Mouse (Mus musculus): ENCODE data around the gene Pllp. TPM values are rescaled to one million over a fixed set of nuclear protein-coding genes. Genes with fewer than 3 reads are reported as not detected.

The Pllp gene
- polyA plus RNA-seq, 1 experiment from 2014 or later: 0.40 TPM

- no peaks in the 10 kb centered on the region for H3K4me1 ChIP-seq (replicated peaks)
Observed at GRCm38 (mm10) chr8:94682732-94683524, 13.2 kb downstream of the Pllp start.

GRCm38 (mm10) chr8:94680414-94680813, 15.7 kb downstream of the Pllp start:
- ATAC-seq (ENCODE audit: insufficient number of reproducible peaks, insufficient read depth, low FRiP score, low TSS enrichment, low read depth): no peak
- H3K4me3 ChIP-seq (replicated peaks): no peak overlapping the region
- no peaks in the 10 kb centered on the region for H3K9me3 ChIP-seq
- WGBS: 87% methylated on average over 3 of the region's 3 CpGs
- H3K4me1 ChIP-seq (replicated peaks): no peaks in the 10 kb centered on the region
- H3K27ac ChIP-seq: no peak overlapping the region
- no peaks in the 10 kb centered on the region for H3K27me3 ChIP-seq
- no peak overlapping the region for H3K9ac ChIP-seq (replicated peaks)
- H3K36me3 ChIP-seq: peaks cover 4% of the 10 kb centered on the region; the same call in 1 of the 2 replicates
- no peak overlapping the region for H3K4me2 ChIP-seq

More at GRCm38 (mm10) chr8:94682732-94683524, 13.2 kb downstream of the Pllp start:
- Histone ChIP-seq H3K36me3 (no peaks in the 10 kb centered on the region), H3K9me3 (no peaks in the 10 kb centered on the region), H3K4me3 (replicated peaks) (no peak overlapping the region), H3K9ac (replicated peaks) (no peak overlapping the region), H3K4me2 (no peak overlapping the region), H3K27me3 (no peaks in the 10 kb centered on the region), H3K27ac (no peak overlapping the region)
- no peak for ATAC-seq (ENCODE audit: insufficient number of reproducible peaks, insufficient read depth, low FRiP score, low TSS enrichment, low read depth)
- 80% methylated on average over 16 of the region's 16 CpGs for WGBS

- no peak for ATAC-seq (ENCODE audit: insufficient number of reproducible peaks, insufficient read depth, low FRiP score, low TSS enrichment, low read depth)
- H3K27ac ChIP-seq: peak overlapping the region; percentile 69; the same call in 1 of the 2 replicates
- no peak overlapping the region for H3K4me2 ChIP-seq
- WGBS: 55% methylated on average over 9 of the region's 9 CpGs
- no peaks in the 10 kb centered on the region for H3K9me3 ChIP-seq
- H3K27me3 ChIP-seq: no peaks in the 10 kb centered on the region
- no peaks in the 10 kb centered on the region for H3K4me1 ChIP-seq (replicated peaks)
- H3K4me3 ChIP-seq (replicated peaks): no peak overlapping the region
- no peak overlapping the region for H3K9ac ChIP-seq (replicated peaks)
- peaks cover 19% of the 10 kb centered on the region for H3K36me3 ChIP-seq
Observed at GRCm38 (mm10) chr8:94678582-94678981, 17.5 kb downstream of the Pllp start.

- Histone ChIP-seq H3K9ac (replicated peaks) (no peak overlapping the region), H3K4me2 (no peak overlapping the region), H3K27ac (no peak overlapping the region), H3K27me3 (no peaks in the 10 kb centered on the region), H3K4me1 (replicated peaks) (no peaks in the 10 kb centered on the region), H3K4me3 (replicated peaks) (no peak overlapping the region), H3K36me3 (peaks cover 46% of the 10 kb centered on the region), H3K9me3 (no peaks in the 10 kb centered on the region)
- WGBS: 82% methylated on average over 6 of the region's 6 CpGs
- ATAC-seq (ENCODE audit: insufficient number of reproducible peaks, insufficient read depth, low FRiP score, low TSS enrichment, low read depth): no peak
Observed at GRCm38 (mm10) chr8:94675923-94676322, 20.2 kb downstream of the Pllp start.

- Histone ChIP-seq H3K27ac (no peak overlapping the region), H3K4me2 (no peak overlapping the region), H3K9me3 (no peaks in the 10 kb centered on the region), H3K36me3 (peaks cover 59% of the 10 kb centered on the region), H3K4me3 (replicated peaks) (no peak overlapping the region), H3K9ac (replicated peaks) (no peak overlapping the region), H3K27me3 (no peaks in the 10 kb centered on the region), H3K4me1 (replicated peaks) (no peaks in the 10 kb centered on the region)
- ATAC-seq (ENCODE audit: insufficient number of reproducible peaks, insufficient read depth, low FRiP score, low TSS enrichment, low read depth): no peak
- 76% methylated on average over 5 of the region's 5 CpGs for WGBS
Observed at GRCm38 (mm10) chr8:94674384-94674783, 21.7 kb downstream of the Pllp start.

GRCm38 (mm10) chr8:94666456-94667308, 29.4 kb downstream of the Pllp start, which contains the start of gene Arl2bp:
TSS of gene Arl2bp (plus strand) at chr8:94666600.
- under 1% methylated on average over 74 of the region's 74 CpGs for WGBS
- Histone ChIP-seq H3K4me2 (peak within 1 kb of the TSS; percentile 69), H3K27me3 (no peaks in the 10 kb centered on the region), H3K9ac (replicated peaks) (peak within 1 kb of the TSS; percentile 96), H3K9me3 (no peaks in the 10 kb centered on the region), H3K4me3 (replicated peaks) (peak within 1 kb of the TSS; percentile 87), H3K4me1 (replicated peaks) (peaks cover 14% of the 10 kb centered on the region), H3K36me3 (peaks cover 38% of the 10 kb centered on the region), H3K27ac (peak within 1 kb of the TSS; percentile 89)
- ATAC-seq (ENCODE audit: insufficient number of reproducible peaks, insufficient read depth, low FRiP score, low TSS enrichment, low read depth): peak; percentile 98

GRCm38 (mm10) chr8:94664722-94665121, 31.4 kb downstream of the Pllp start:
- Histone ChIP-seq H3K9me3 (no peaks in the 10 kb centered on the region), H3K27me3 (no peaks in the 10 kb centered on the region), H3K27ac (no peak overlapping the region), H3K9ac (replicated peaks) (no peak overlapping the region), H3K4me3 (replicated peaks) (no peak overlapping the region), H3K4me2 (no peak overlapping the region), H3K4me1 (replicated peaks) (peaks cover 14% of the 10 kb centered on the region), H3K36me3 (peaks cover 32% of the 10 kb centered on the region)
- no peak for ATAC-seq (ENCODE audit: insufficient number of reproducible peaks, insufficient read depth, low FRiP score, low TSS enrichment, low read depth)
- WGBS: 75% methylated on average over 2 of the region's 2 CpGs

- H3K27me3 ChIP-seq: no peaks in the 10 kb centered on the region
- no peak overlapping the region for H3K4me3 ChIP-seq (replicated peaks)
- no peak overlapping the region for H3K27ac ChIP-seq
- no peaks in the 10 kb centered on the region for H3K9me3 ChIP-seq
- 92% methylated on average over 4 of the region's 4 CpGs for WGBS
- H3K9ac ChIP-seq (replicated peaks): no peak overlapping the region
- no peak for ATAC-seq (ENCODE audit: insufficient number of reproducible peaks, insufficient read depth, low FRiP score, low TSS enrichment, low read depth)
- no peaks in the 10 kb centered on the region for H3K4me1 ChIP-seq (replicated peaks)
- peaks cover 46% of the 10 kb centered on the region for H3K36me3 ChIP-seq
- no peak overlapping the region for H3K4me2 ChIP-seq
Observed at GRCm38 (mm10) chr8:94660418-94660817, 35.7 kb downstream of the Pllp start.

- Histone ChIP-seq H3K4me2 (no peak overlapping the region), H3K9me3 (no peaks in the 10 kb centered on the region), H3K27ac (no peak overlapping the region), H3K9ac (replicated peaks) (no peak overlapping the region), H3K36me3 (peaks cover 68% of the 10 kb centered on the region), H3K4me3 (replicated peaks) (no peak overlapping the region), H3K4me1 (replicated peaks) (no peaks in the 10 kb centered on the region), H3K27me3 (no peaks in the 10 kb centered on the region)
- no peak for ATAC-seq (ENCODE audit: insufficient number of reproducible peaks, insufficient read depth, low FRiP score, low TSS enrichment, low read depth)
- WGBS: 89% methylated on average over 2 of the region's 2 CpGs
Observed at GRCm38 (mm10) chr8:94658031-94658430, 38.0 kb downstream of the Pllp start.

GRCm38 (mm10) chr8:94654994-94655393, 41.1 kb downstream of the Pllp start:
- no peaks in the 10 kb centered on the region for H3K9me3 ChIP-seq
- H3K36me3 ChIP-seq: peaks cover 75% of the 10 kb centered on the region
- no peaks in the 10 kb centered on the region for H3K27me3 ChIP-seq
- H3K4me3 ChIP-seq (replicated peaks): no peak overlapping the region
- no peak overlapping the region for H3K9ac ChIP-seq (replicated peaks)
- H3K4me2 ChIP-seq: no peak overlapping the region
- ATAC-seq (ENCODE audit: insufficient number of reproducible peaks, insufficient read depth, low FRiP score, low TSS enrichment, low read depth): no peak
- no peak overlapping the region for H3K27ac ChIP-seq
- H3K4me1 ChIP-seq (replicated peaks): no peaks in the 10 kb centered on the region

- H3K9ac ChIP-seq (replicated peaks): no peak overlapping the region
- ATAC-seq (ENCODE audit: insufficient number of reproducible peaks, insufficient read depth, low FRiP score, low TSS enrichment, low read depth): no peak
- H3K27ac ChIP-seq: no peak overlapping the region
- no peaks in the 10 kb centered on the region for H3K27me3 ChIP-seq
- H3K9me3 ChIP-seq: no peaks in the 10 kb centered on the region
- H3K36me3 ChIP-seq: peaks cover 82% of the 10 kb centered on the region
- H3K4me1 ChIP-seq (replicated peaks): no peaks in the 10 kb centered on the region
- H3K4me3 ChIP-seq (replicated peaks): no peak overlapping the region
- no peak overlapping the region for H3K4me2 ChIP-seq
- WGBS: 88% methylated on average over 3 of the region's 3 CpGs
Observed at GRCm38 (mm10) chr8:94652951-94653350, 43.1 kb downstream of the Pllp start.
